Mouse (Mus musculus) lung, postnatal 10 days (tissue): ENCODE measurements at regions not wholly inside any gene's neighbourhood (a gene's known extent, or its start where the extent isn't known, plus 50 kb on each side); places are given as distances from the start of the nearest gene placed in this dataset.
A peak's percentile ranks its signal among the peaks of the same experiment; 100 is the strongest.

Experiments used
- DNase-seq: peaks from one replicate; pipeline ENCODE4 v3.0.0; 2021

GRCm38 (mm10) chr2:30525295-30525694, 51.3 kb upstream of the Ier5l start:
- no peak for DNase-seq

- no peak for DNase-seq
Measured at GRCm38 (mm10) chr2:30525831-30526230, 51.8 kb upstream of the Ier5l start.

- no peak for DNase-seq
Measured at GRCm38 (mm10) chr2:30527495-30527894, 53.5 kb upstream of the Ier5l start.

GRCm38 (mm10) chr2:30532948-30533347, 58.9 kb upstream of the Ier5l start:
- DNase-seq: no peak

- no peak for DNase-seq
Measured at GRCm38 (mm10) chr2:30533367-30533766, 59.3 kb upstream of the Ier5l start.

GRCm38 (mm10) chr2:30534485-30534884, 60.4 kb upstream of the Cstad start:
- DNase-seq: no peak

GRCm38 (mm10) chr2:30539305-30539704, 55.5 kb upstream of the Cstad start:
- DNase-seq: no peak

- no peak for DNase-seq
Measured at GRCm38 (mm10) chr2:30541541-30541940, 53.3 kb upstream of the Cstad start.

- DNase-seq: peak; percentile 96
Measured at GRCm38 (mm10) chr2:30544782-30545435, 49.9 kb upstream of the Cstad start.
